Mouse (Mus musculus): ENCODE measurements at regions not wholly inside any gene's neighbourhood (a gene's known extent, or its start where the extent isn't known, plus 50 kb on each side); places are given as distances from the start of the nearest gene placed in this dataset.

DNA sequence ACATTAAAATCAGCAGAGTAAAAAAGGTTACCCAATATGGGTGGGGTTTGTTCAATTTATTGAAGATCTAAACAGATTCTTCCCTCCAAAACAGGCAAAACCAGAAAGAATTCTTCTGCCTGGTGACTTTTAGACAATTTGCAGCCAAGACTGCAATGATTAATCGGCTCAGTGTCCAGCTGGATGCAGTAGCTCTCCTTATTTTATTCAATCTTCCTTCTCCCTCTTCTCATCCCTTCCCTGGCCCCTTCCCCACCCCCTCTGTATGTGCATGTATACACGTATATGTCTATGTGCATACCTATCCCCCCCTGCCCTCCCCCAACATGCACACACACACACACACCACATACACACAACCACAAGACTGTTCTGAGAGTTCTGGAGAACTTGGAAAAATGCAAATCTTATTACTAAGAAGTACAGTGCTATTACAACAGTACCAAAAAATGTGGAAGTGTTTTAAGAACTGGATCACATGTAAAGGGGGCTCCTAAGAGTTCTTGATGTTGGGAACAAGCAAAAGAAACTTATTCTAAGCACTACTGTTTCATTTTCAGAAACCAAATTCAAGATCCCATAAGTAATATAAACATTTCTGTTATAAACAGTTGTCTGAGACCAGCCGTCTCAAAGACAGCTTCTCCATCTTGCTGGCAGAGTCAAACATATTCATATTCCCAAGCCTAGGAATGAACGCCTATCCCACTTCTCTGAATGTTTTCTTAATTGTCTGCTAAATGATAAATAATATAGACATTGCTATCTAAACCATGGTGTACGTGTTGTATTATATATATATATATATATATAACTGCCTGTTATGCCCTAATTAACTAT, 229.5 kb downstream of the Mreg start:
- Histone ChIP-seq H3K4me1 (ENCODE audit: control insufficient read depth, insufficient read depth, low read length) (no peaks in the 10 kb centered on the region), H3K27ac (ENCODE audit: low read depth, low read length) (no peak overlapping the region), H3K27me3 (ENCODE audit: control insufficient read depth, insufficient read depth, low read length) (no peaks in the 10 kb centered on the region), H3K36me3 (ENCODE audit: control insufficient read depth, insufficient read depth, low read length) (no peaks in the 10 kb centered on the region), H3K4me3 (ENCODE audit: low read depth, low read length) (no peak overlapping the region), H3K9ac (replicated peaks; ENCODE audit: low read depth, low read length) (no peak overlapping the region), H3K4me2 (ENCODE audit: low read depth, low read length) (no peak overlapping the region), H3K9me3 (ENCODE audit: control insufficient read depth, low read length) (no peaks in the 10 kb centered on the region)
- whole genome bisulfite sequencing: 80% methylated on average over 5 of the region's 5 CpGs
- no peak for ATAC-seq (ENCODE audit: low read depth)

- H3K27me3 ChIP-seq (ENCODE audit: control insufficient read depth, insufficient read depth, low read length): no peaks in the 10 kb centered on the region
- H3K27ac ChIP-seq (ENCODE audit: low read depth, low read length): no peak overlapping the region
- no peak overlapping the region for H3K4me2 ChIP-seq (ENCODE audit: low read depth, low read length)
- WGBS: 88% methylated on average over 4 of the region's 4 CpGs
- no peaks in the 10 kb centered on the region for H3K36me3 ChIP-seq (ENCODE audit: control insufficient read depth, insufficient read depth, low read length)
- no peak for ATAC-seq (ENCODE audit: low read depth)
- no peaks in the 10 kb centered on the region for H3K4me1 ChIP-seq (ENCODE audit: control insufficient read depth, insufficient read depth, low read length)
- no peak overlapping the region for H3K4me3 ChIP-seq (ENCODE audit: low read depth, low read length)
- no peak overlapping the region for H3K9ac ChIP-seq (replicated peaks; ENCODE audit: low read depth, low read length)
- H3K9me3 ChIP-seq (ENCODE audit: control insufficient read depth, low read length): no peaks in the 10 kb centered on the region
These were observed 231.5 kb downstream of the Mreg start for GRCm38 (mm10) chr1:71980624-71981023.

DNA sequence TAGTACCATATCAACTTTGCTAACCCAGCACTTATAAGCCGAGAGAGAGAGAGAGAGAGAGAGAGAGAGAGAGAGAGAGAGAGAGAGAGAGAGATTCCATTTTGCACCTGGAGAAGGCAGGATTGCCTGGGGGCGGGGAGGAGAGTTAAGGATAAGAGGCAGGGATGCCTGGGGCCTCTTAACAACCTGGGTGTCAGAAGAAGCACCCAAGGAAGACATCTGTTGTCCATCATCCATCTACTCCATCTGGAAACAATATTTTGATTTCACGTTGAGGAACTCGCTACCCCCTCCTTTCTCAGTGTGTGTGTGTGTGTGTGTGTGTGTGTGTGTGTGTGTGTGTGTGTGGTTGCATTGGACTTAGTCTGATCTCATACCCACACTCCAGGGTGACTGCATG, 232.8 kb downstream of the Mreg start:
- 73% methylated on average over 4 of the region's 4 CpGs for WGBS

GRCm38 (mm10) chr1:71977361-71977760, 234.7 kb downstream of the Mreg start:
- no peak for ATAC-seq (ENCODE audit: low read depth)

More for the DNA sequence above, 232.8 kb downstream of the Mreg start:
- H3K27me3 ChIP-seq (ENCODE audit: control insufficient read depth, insufficient read depth, low read length): no peaks in the 10 kb centered on the region
- no peak for ATAC-seq (ENCODE audit: low read depth)
- H3K9me3 ChIP-seq (ENCODE audit: control insufficient read depth, low read length): no peaks in the 10 kb centered on the region
- no peaks in the 10 kb centered on the region for H3K36me3 ChIP-seq (ENCODE audit: control insufficient read depth, insufficient read depth, low read length)
- H3K4me3 ChIP-seq (ENCODE audit: low read depth, low read length): no peak overlapping the region
- H3K9ac ChIP-seq (replicated peaks; ENCODE audit: low read depth, low read length): no peak overlapping the region
- no peak overlapping the region for H3K27ac ChIP-seq (ENCODE audit: low read depth, low read length)
- H3K4me1 ChIP-seq (ENCODE audit: control insufficient read depth, insufficient read depth, low read length): no peaks in the 10 kb centered on the region
- no peak overlapping the region for H3K4me2 ChIP-seq (ENCODE audit: low read depth, low read length)

GRCm38 (mm10) chr1:71974715-71975114, 237.4 kb downstream of the Mreg start:
- 73% methylated on average over 4 of the region's 4 CpGs for WGBS
- no peaks in the 10 kb centered on the region for H3K4me1 ChIP-seq (ENCODE audit: control insufficient read depth, insufficient read depth, low read length)
- no peaks in the 10 kb centered on the region for H3K36me3 ChIP-seq (ENCODE audit: control insufficient read depth, insufficient read depth, low read length)
- no peak overlapping the region for H3K9ac ChIP-seq (replicated peaks; ENCODE audit: low read depth, low read length)
- no peaks in the 10 kb centered on the region for H3K9me3 ChIP-seq (ENCODE audit: control insufficient read depth, low read length)
- no peak overlapping the region for H3K27ac ChIP-seq (ENCODE audit: low read depth, low read length)
- H3K4me2 ChIP-seq (ENCODE audit: low read depth, low read length): no peak overlapping the region
- no peaks in the 10 kb centered on the region for H3K27me3 ChIP-seq (ENCODE audit: control insufficient read depth, insufficient read depth, low read length)
- no peak for ATAC-seq (ENCODE audit: low read depth)
- no peak overlapping the region for H3K4me3 ChIP-seq (ENCODE audit: low read depth, low read length)

More at GRCm38 (mm10) chr1:71977361-71977760, 234.7 kb downstream of the Mreg start:
- no peaks in the 10 kb centered on the region for H3K36me3 ChIP-seq (ENCODE audit: control insufficient read depth, insufficient read depth, low read length)
- H3K27me3 ChIP-seq (ENCODE audit: control insufficient read depth, insufficient read depth, low read length): no peaks in the 10 kb centered on the region
- H3K4me1 ChIP-seq (ENCODE audit: control insufficient read depth, insufficient read depth, low read length): no peaks in the 10 kb centered on the region
- no peak overlapping the region for H3K4me3 ChIP-seq (ENCODE audit: low read depth, low read length)
- no peak overlapping the region for H3K4me2 ChIP-seq (ENCODE audit: low read depth, low read length)
- no peaks in the 10 kb centered on the region for H3K9me3 ChIP-seq (ENCODE audit: control insufficient read depth, low read length)
- H3K9ac ChIP-seq (replicated peaks; ENCODE audit: low read depth, low read length): no peak overlapping the region
- WGBS: 85% methylated on average over 5 of the region's 5 CpGs
- H3K27ac ChIP-seq (ENCODE audit: low read depth, low read length): no peak overlapping the region

- Histone ChIP-seq H3K4me3 (ENCODE audit: low read depth, low read length) (no peak overlapping the region), H3K27ac (ENCODE audit: low read depth, low read length) (no peak overlapping the region), H3K4me1 (ENCODE audit: control insufficient read depth, insufficient read depth, low read length) (no peaks in the 10 kb centered on the region), H3K27me3 (ENCODE audit: control insufficient read depth, insufficient read depth, low read length) (no peaks in the 10 kb centered on the region), H3K4me2 (ENCODE audit: low read depth, low read length) (no peak overlapping the region), H3K36me3 (ENCODE audit: control insufficient read depth, insufficient read depth, low read length) (no peaks in the 10 kb centered on the region), H3K9ac (replicated peaks; ENCODE audit: low read depth, low read length) (no peak overlapping the region), H3K9me3 (ENCODE audit: control insufficient read depth, low read length) (no peaks in the 10 kb centered on the region)
- ATAC-seq (ENCODE audit: low read depth): no peak
- WGBS: 84% methylated on average over 6 of the region's 6 CpGs
These were observed 240.2 kb downstream of the Mreg start for GRCm38 (mm10) chr1:71971943-71972342.

DNA sequence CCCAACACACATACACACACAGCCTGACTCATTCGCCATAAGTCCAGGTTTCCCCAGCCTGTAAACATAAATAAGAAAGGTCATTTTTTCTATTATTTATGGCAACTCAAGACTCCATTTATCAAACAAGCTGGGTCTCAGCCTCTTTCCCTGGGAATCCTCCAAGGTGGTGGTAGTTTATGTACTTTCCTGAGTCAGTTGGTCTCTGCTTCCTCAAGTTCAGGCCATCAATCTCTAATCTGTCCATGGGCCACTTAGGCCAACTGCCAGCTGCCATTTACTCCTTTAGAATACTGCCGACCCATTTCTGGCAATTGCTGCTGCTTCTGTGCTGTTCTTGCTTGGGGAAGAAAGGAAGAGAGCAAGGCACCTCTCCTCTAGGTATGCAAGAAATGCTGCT, 241.3 kb downstream of the Mreg start:
- Histone ChIP-seq H3K4me1 (ENCODE audit: control insufficient read depth, insufficient read depth, low read length) (no peaks in the 10 kb centered on the region), H3K9me3 (ENCODE audit: control insufficient read depth, low read length) (no peaks in the 10 kb centered on the region), H3K4me3 (ENCODE audit: low read depth, low read length) (no peak overlapping the region), H3K36me3 (ENCODE audit: control insufficient read depth, insufficient read depth, low read length) (no peaks in the 10 kb centered on the region), H3K4me2 (ENCODE audit: low read depth, low read length) (no peak overlapping the region), H3K9ac (replicated peaks; ENCODE audit: low read depth, low read length) (no peak overlapping the region), H3K27me3 (ENCODE audit: control insufficient read depth, insufficient read depth, low read length) (no peaks in the 10 kb centered on the region), H3K27ac (ENCODE audit: low read depth, low read length) (no peak overlapping the region)
- 81% methylated on average over 2 of the region's 2 CpGs for WGBS
- ATAC-seq (ENCODE audit: low read depth): no peak

- WGBS: 92% methylated on average over 6 of the region's 6 CpGs
- no peak overlapping the region for H3K4me2 ChIP-seq (ENCODE audit: low read depth, low read length)
- ATAC-seq (ENCODE audit: low read depth): no peak
- no peak overlapping the region for H3K27ac ChIP-seq (ENCODE audit: low read depth, low read length)
- no peaks in the 10 kb centered on the region for H3K4me1 ChIP-seq (ENCODE audit: control insufficient read depth, insufficient read depth, low read length)
- no peak overlapping the region for H3K9ac ChIP-seq (replicated peaks; ENCODE audit: low read depth, low read length)
- no peaks in the 10 kb centered on the region for H3K36me3 ChIP-seq (ENCODE audit: control insufficient read depth, insufficient read depth, low read length)
- no peak overlapping the region for H3K4me3 ChIP-seq (ENCODE audit: low read depth, low read length)
- H3K27me3 ChIP-seq (ENCODE audit: control insufficient read depth, insufficient read depth, low read length): no peaks in the 10 kb centered on the region
- no peaks in the 10 kb centered on the region for H3K9me3 ChIP-seq (ENCODE audit: control insufficient read depth, low read length)
These were observed 244.5 kb downstream of the Mreg start for GRCm38 (mm10) chr1:71967574-71968104.

DNA sequence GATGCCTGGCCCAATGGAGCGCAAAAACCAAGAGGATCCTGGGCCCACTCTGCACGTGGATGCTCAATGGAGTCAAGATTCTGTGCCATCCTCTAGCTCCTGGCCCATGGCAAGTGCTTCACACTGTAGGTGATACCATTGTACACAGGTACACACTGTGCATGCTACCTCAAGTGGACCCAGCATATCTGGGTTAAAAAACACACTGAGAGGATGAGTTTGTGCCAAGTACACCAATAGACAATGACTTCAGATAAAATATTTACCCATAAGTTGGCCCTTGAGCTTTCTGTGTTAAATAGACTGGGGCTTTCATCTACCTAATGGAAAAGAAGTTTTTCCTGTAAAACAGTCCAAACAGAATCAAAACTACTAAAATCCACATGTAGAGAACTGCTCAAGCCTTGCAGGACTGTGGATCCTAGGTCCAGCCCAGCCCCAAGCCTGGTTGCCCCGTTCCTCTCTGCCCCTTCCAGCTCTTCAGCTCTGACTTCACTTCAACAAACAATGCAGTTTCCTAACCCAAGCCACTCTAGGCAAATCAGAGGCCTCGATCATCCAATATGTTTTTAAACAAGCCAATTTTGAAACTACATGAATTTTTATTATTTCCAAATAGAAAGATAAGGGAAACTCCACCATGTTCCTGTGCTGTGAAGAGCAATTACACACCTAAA, 247.5 kb downstream of the Mreg start:
- WGBS: 91% methylated on average over 4 of the region's 4 CpGs
- Histone ChIP-seq H3K27me3 (ENCODE audit: control insufficient read depth, insufficient read depth, low read length) (no peaks in the 10 kb centered on the region), H3K4me1 (ENCODE audit: control insufficient read depth, insufficient read depth, low read length) (no peaks in the 10 kb centered on the region), H3K36me3 (ENCODE audit: control insufficient read depth, insufficient read depth, low read length) (no peaks in the 10 kb centered on the region), H3K9me3 (ENCODE audit: control insufficient read depth, low read length) (no peaks in the 10 kb centered on the region), H3K9ac (replicated peaks; ENCODE audit: low read depth, low read length) (no peak overlapping the region), H3K4me2 (ENCODE audit: low read depth, low read length) (no peak overlapping the region), H3K27ac (ENCODE audit: low read depth, low read length) (no peak overlapping the region), H3K4me3 (ENCODE audit: low read depth, low read length) (no peak overlapping the region)
- ATAC-seq (ENCODE audit: low read depth): no peak
